Mouse (Mus musculus) ES-E14 (cell line): ENCODE results near the gene Wnk2.

ENCODE experiments used
- CHD2 ChIP-seq: IDR thresholded peaks from 2 replicates; pipeline ENCODE4 v1.6.1; 2014; ENCODE audit warnings: mild to moderate bottlenecking, low read depth, low read length, inconsistent platforms
- MAFK ChIP-seq: IDR thresholded peaks from 2 replicates; pipeline ENCODE4 v1.6.1; 2014; ENCODE audit warnings: mild to moderate bottlenecking, low read depth, low read length, inconsistent platforms; ENCODE audit not compliant: insufficient read depth
- ZC3H11A ChIP-seq: IDR thresholded peaks from 2 replicates; pipeline ENCODE4 v1.6.1; 2012; ENCODE audit warnings: low read depth, mild to moderate bottlenecking, inconsistent platforms, low read length, borderline replicate concordance
- ZNF384 ChIP-seq: IDR thresholded peaks from 2 replicates; pipeline ENCODE4 v1.6.1; 2012; ENCODE audit warnings: low read depth, low read length, inconsistent platforms

DNA sequence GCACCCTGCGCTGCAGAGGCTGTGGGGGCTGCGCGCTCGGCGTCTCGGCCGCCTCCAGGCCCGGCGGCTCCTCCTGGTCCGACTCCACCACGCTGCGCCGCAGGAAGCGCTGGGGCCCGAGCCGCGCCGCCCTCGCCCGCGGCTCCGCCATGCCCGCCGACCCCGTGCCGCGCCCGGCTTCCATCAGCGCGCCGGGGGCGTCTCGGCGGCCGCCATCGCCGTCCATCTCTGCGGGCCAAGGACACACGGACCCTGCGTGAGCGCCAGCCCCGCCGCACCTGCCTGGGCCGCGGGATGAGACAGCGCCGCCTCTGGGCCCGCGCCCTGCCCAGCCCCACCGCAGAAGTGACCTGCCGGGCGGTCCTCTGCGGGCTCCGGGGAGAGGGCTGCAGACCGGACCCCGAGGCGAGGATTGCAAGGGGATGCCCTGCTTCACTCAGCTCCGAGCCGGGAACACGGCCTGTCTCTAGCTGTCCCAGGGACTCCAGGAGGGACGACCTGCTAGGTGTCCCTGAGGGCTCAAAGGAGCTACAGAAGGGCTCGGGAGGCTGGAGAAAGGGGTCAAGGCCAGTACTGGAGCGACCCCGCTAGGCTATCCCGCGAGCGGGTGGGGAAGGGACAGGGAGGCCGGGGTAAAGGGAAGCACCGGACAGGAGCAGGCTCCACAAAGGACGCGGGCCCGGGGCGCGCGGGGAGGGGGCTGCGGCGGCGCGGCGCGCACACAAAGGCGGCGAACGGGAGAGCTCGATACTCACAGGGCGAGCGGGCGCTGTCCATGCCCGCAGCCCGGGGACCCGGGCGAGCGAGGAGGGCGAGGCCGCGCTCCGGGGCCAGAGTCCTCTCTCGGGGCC, 582 bp downstream of the Wnk2 start:
- TF ChIP-seq CHD2 (no peak), ZNF384 (no peak), MAFK (no peak), ZC3H11A (no peak)
